Comparison of ENCODE assay signal across 8 mouse cellular contexts in the genomic region with DNA sequence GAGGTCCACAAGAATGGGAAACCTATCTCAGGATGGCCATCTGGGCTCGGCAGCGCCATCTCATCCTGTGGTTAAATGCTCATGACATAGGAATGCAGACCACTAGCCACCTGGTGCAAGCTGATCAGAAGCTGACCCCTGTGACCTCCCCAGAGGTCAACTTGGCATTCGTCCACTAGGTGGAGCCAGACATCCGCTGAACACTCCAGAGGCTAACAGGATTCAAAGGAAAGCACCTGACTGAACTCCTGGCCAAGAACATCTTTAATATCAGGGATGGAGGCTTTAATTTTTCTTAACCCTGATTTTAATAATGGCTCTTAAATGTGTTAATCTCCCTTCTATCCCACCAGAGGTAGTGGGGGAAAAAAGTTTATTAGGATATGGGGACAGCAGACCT. TPM values are rescaled to one million over a fixed set of nuclear protein-coding genes. Genes with fewer than 3 reads are reported as not detected.
DNase-seq lines count a peak whose midpoint lies in the region; ATAC-seq lines count a peak whose summit lies in the region.

No protein-coding gene starts in this region.

- no peak overlapping the region for H3K4me3 ChIP-seq in midbrain, embryonic 11.5 days (ENCODE audit: low read depth, low read length)
- H3K4me3 ChIP-seq in midbrain, embryonic 13.5 days (replicated peaks), result no peak overlapping the region
- no peak overlapping the region for H3K4me3 ChIP-seq in limb, embryonic 11.5 days (ENCODE audit: low read depth, low read length)
- H3K4me3 ChIP-seq in neural tube, embryonic 11.5 days (ENCODE audit: low read depth, low read length), result no peak overlapping the region

- no peaks in the 10 kb centered on the region for H3K36me3 ChIP-seq in midbrain, embryonic 11.5 days (ENCODE audit: control insufficient read depth, insufficient read depth, low read length)
- no peaks in the 10 kb centered on the region for H3K36me3 ChIP-seq in midbrain, embryonic 13.5 days
- no peaks in the 10 kb centered on the region for H3K36me3 ChIP-seq in limb, embryonic 11.5 days (ENCODE audit: control insufficient read depth, insufficient read depth, low read length)
- no peaks in the 10 kb centered on the region for H3K36me3 ChIP-seq in neural tube, embryonic 11.5 days (ENCODE audit: control insufficient read depth, insufficient read depth, low read length)

- H3K4me2 ChIP-seq in midbrain, embryonic 11.5 days, result no peak overlapping the region
- no peak overlapping the region for H3K4me2 ChIP-seq in midbrain, embryonic 13.5 days (replicated peaks)
- no peak overlapping the region for H3K4me2 ChIP-seq in limb, embryonic 11.5 days (ENCODE audit: low read depth, severe bottlenecking)
- H3K4me2 ChIP-seq in neural tube, embryonic 11.5 days (ENCODE audit: low read depth), result no peak overlapping the region

- no peak for ATAC-seq in midbrain, embryonic 11.5 days (ENCODE audit: low FRiP score)
- no peak for ATAC-seq in midbrain, embryonic 13.5 days
- peak; percentile 39; the same call in 1 of the 2 replicates for ATAC-seq in limb, embryonic 11.5 days (ENCODE audit: insufficient number of reproducible peaks, low FRiP score, low TSS enrichment, low read depth)
- ATAC-seq in neural tube, embryonic 11.5 days (ENCODE audit: insufficient read depth, low FRiP score, low TSS enrichment), result no peak

- H3K9ac ChIP-seq in midbrain, embryonic 11.5 days (ENCODE audit: low read length), result no peak overlapping the region
- H3K9ac ChIP-seq in midbrain, embryonic 13.5 days (replicated peaks), result no peak overlapping the region
- no peak overlapping the region for H3K9ac ChIP-seq in limb, embryonic 11.5 days (ENCODE audit: low read length)
- H3K9ac ChIP-seq in neural tube, embryonic 11.5 days (ENCODE audit: low read length), result no peak overlapping the region

- H3K9me3 ChIP-seq in midbrain, embryonic 11.5 days (ENCODE audit: control insufficient read depth, low read length), result no peaks in the 10 kb centered on the region
- no peaks in the 10 kb centered on the region for H3K9me3 ChIP-seq in midbrain, embryonic 13.5 days
- no peaks in the 10 kb centered on the region for H3K9me3 ChIP-seq in limb, embryonic 11.5 days (ENCODE audit: control insufficient read depth, low read length)
- no peaks in the 10 kb centered on the region for H3K9me3 ChIP-seq in neural tube, embryonic 11.5 days (ENCODE audit: control insufficient read depth, low read length)

- H3K4me1 ChIP-seq in midbrain, embryonic 11.5 days (ENCODE audit: control insufficient read depth, insufficient read depth, low read length), result no peaks in the 10 kb centered on the region
- no peaks in the 10 kb centered on the region for H3K4me1 ChIP-seq in midbrain, embryonic 13.5 days (replicated peaks)
- H3K4me1 ChIP-seq in limb, embryonic 11.5 days (ENCODE audit: control insufficient read depth, insufficient read depth, low read length), result no peaks in the 10 kb centered on the region
- no peaks in the 10 kb centered on the region for H3K4me1 ChIP-seq in neural tube, embryonic 11.5 days (ENCODE audit: control insufficient read depth, insufficient read depth, low read length)

- H3K27ac ChIP-seq in midbrain, embryonic 11.5 days (ENCODE audit: low read depth, low read length), result no peak overlapping the region
- H3K27ac ChIP-seq in midbrain, embryonic 13.5 days, result no peak overlapping the region
- H3K27ac ChIP-seq in limb, embryonic 11.5 days (replicated peaks; ENCODE audit: low read depth, low read length), result no peak overlapping the region
- H3K27ac ChIP-seq in neural tube, embryonic 11.5 days (ENCODE audit: low read depth, low read length), result no peak overlapping the region

- no peaks in the 10 kb centered on the region for H3K27me3 ChIP-seq in midbrain, embryonic 11.5 days (ENCODE audit: control insufficient read depth, insufficient read depth, low read length)
- H3K27me3 ChIP-seq in midbrain, embryonic 13.5 days, result no peaks in the 10 kb centered on the region
- no peaks in the 10 kb centered on the region for H3K27me3 ChIP-seq in limb, embryonic 11.5 days (ENCODE audit: control insufficient read depth, insufficient read depth, low read length)
- H3K27me3 ChIP-seq in neural tube, embryonic 11.5 days (ENCODE audit: control insufficient read depth, insufficient read depth, low read length), result no peaks in the 10 kb centered on the region

- WGBS in midbrain, embryonic 11.5 days, result 7% methylated on average over 4 of the region's 4 CpGs
- WGBS in midbrain, embryonic 13.5 days, result 10% methylated on average over 4 of the region's 4 CpGs
- WGBS in limb, embryonic 11.5 days, result 2% methylated on average over 4 of the region's 4 CpGs
- WGBS in neural tube, embryonic 11.5 days, result 3% methylated on average over 4 of the region's 4 CpGs

- DNase-seq in midbrain, embryonic 11.5 days (ENCODE audit: low spot score, missing footprints), result peak; percentile 95
- peak; percentile 66 to 90 for DNase-seq in adrenal gland, adult (ENCODE audit: inconsistent age in 2 of 2, low spot score in 1 of 2)
- DNase-seq in embryo, embryonic 10.5 days (ENCODE audit: low spot score), result peak; percentile 88
- peak; percentile 87 for DNase-seq in heart, postnatal 4 days
- peak; percentile 91 for DNase-seq in limb, embryonic 11.5 days (ENCODE audit: low spot score)
- DNase-seq in neural tube, embryonic 11.5 days (ENCODE audit: low spot score), result peak; percentile 79
- peak; percentile 78 for DNase-seq in thymus, postnatal 14 days

RNA-seq across cellular contexts. Expression of a gene that starts 30.0 kb away (rescaled TPM):
- polyA plus RNA-seq in midbrain, embryonic 11.5 days (2014; fragmentation: Nextera tagmentation; extraction: Ambion mirVana), result 9.5 and 10.1 TPM in 2 replicates
- 16.9 and 17.5 TPM in 2 replicates for polyA plus RNA-seq in midbrain, embryonic 13.5 days (2015; fragmentation: Nextera tagmentation; extraction: Ambion mirVana)
- 1 to 10 TPM; 8.0 to 8.7 TPM for total RNA-seq in heart, postnatal 4 days (2021)
- polyA plus RNA-seq in limb, embryonic 11.5 days (2014; fragmentation: Nextera tagmentation; extraction: Ambion mirVana), result 9.2 and 9.4 TPM in 2 replicates
- polyA plus RNA-seq in neural tube, embryonic 11.5 days (2014; fragmentation: Nextera tagmentation; extraction: Ambion mirVana), result 11.2 and 12.8 TPM in 2 replicates

RNA-seq across cellular contexts. Expression of a gene that starts 30.8 kb away (rescaled TPM):
- 187 and 190 TPM in 2 replicates for polyA plus RNA-seq in midbrain, embryonic 11.5 days (2014; fragmentation: Nextera tagmentation; extraction: Ambion mirVana)
- 138 and 141 TPM in 2 replicates for polyA plus RNA-seq in midbrain, embryonic 13.5 days (2015; fragmentation: Nextera tagmentation; extraction: Ambion mirVana)
- 100 to 1,000 TPM; 118 to 122 TPM for total RNA-seq in heart, postnatal 4 days (2021)
- 265 and 281 TPM in 2 replicates for polyA plus RNA-seq in limb, embryonic 11.5 days (2014; fragmentation: Nextera tagmentation; extraction: Ambion mirVana)
- 186 and 199 TPM in 2 replicates for polyA plus RNA-seq in neural tube, embryonic 11.5 days (2014; fragmentation: Nextera tagmentation; extraction: Ambion mirVana)
